Mouse (Mus musculus): ENCODE results near the gene Zfp800. TPM values are rescaled to one million over a fixed set of nuclear protein-coding genes. Genes with fewer than 3 reads are reported as not detected.

Zfp800 gene
- polyA plus RNA-seq, 1 experiment from 2014 or later = 23.3 TPM

- Histone ChIP-seq H3K4me1 (no peaks in the 10 kb centered on the region), H3K4me3 (replicated peaks) (no peak overlapping the region), H3K27me3 (no peaks in the 10 kb centered on the region), H3K27ac (replicated peaks) (no peak overlapping the region), H3K4me2 (replicated peaks) (no peak overlapping the region), H3K9me3 (replicated peaks) (no peaks in the 10 kb centered on the region), H3K36me3 (no peaks in the 10 kb centered on the region), H3K9ac (no peak overlapping the region)
- WGBS = 56% methylated on average over 6 of the region's 6 CpGs
- ATAC-seq (ENCODE audit: insufficient number of reproducible peaks, low FRiP score, low TSS enrichment, low read depth) = no peak
Measured at GRCm38 (mm10) chr6:28202833-28203232, 195.0 kb downstream of the Zfp800 start.

GRCm38 (mm10) chr6:28193901-28194300 lies 203.9 kb downstream of the Zfp800 start:
- H3K4me3 ChIP-seq (replicated peaks) = no peak overlapping the region

DNA sequence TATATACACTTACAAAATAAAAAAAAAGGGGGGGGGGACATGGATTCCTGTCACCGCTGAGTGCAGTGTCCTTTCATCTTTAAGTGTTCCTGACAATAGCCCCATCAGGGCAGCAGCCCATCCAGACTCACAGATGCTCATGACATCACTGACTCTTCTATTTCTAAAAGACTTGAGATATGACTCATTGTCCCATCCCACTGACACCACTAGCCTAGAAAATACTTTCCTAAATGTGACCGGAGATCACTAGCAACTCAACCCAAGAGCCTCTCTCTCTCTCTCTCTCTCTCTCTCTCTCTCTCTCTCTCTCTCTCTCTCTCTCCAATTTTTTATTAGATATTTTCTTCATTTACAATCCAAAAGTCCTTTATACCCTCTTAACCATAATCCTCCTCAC lies 205.9 kb downstream of the Zfp800 start:
- Histone ChIP-seq H3K4me3 (replicated peaks) (no peak overlapping the region), H3K4me2 (replicated peaks) (no peak overlapping the region), H3K36me3 (no peaks in the 10 kb centered on the region), H3K9me3 (replicated peaks) (no peaks in the 10 kb centered on the region), H3K9ac (no peak overlapping the region), H3K4me1 (no peaks in the 10 kb centered on the region), H3K27ac (replicated peaks) (no peak overlapping the region), H3K27me3 (no peaks in the 10 kb centered on the region)
- 96% methylated on average over 2 of the region's 2 CpGs for WGBS
- no peak for ATAC-seq (ENCODE audit: insufficient number of reproducible peaks, low FRiP score, low TSS enrichment, low read depth)

More at GRCm38 (mm10) chr6:28193901-28194300, 203.9 kb downstream of the Zfp800 start:
- Histone ChIP-seq H3K36me3 (no peaks in the 10 kb centered on the region), H3K4me1 (no peaks in the 10 kb centered on the region), H3K27ac (replicated peaks) (no peak overlapping the region), H3K9me3 (replicated peaks) (no peaks in the 10 kb centered on the region), H3K9ac (no peak overlapping the region), H3K4me2 (replicated peaks) (no peak overlapping the region), H3K27me3 (no peaks in the 10 kb centered on the region)
- 20% methylated on average over 2 of the region's 2 CpGs for WGBS
- ATAC-seq (ENCODE audit: insufficient number of reproducible peaks, low FRiP score, low TSS enrichment, low read depth) = no peak

Other genes with a start within 250 kb of the Zfp800 start
- gene Arf5, start 25.6 kb upstream of the Zfp800 start, polyA plus RNA-seq (2015; fragmentation: Nextera tagmentation; extraction: Ambion mirVana) = 419 and 430 TPM in 2 replicates
- not detected in 2 replicates for gene Fscn3, start 29.8 kb upstream of the Zfp800 start, polyA plus RNA-seq (2015; fragmentation: Nextera tagmentation; extraction: Ambion mirVana)
- gene Gcc1, start 30.4 kb upstream of the Zfp800 start, polyA plus RNA-seq (2015; fragmentation: Nextera tagmentation; extraction: Ambion mirVana) = 9.6 and 10.5 TPM in 2 replicates
- not detected in 2 replicates for gene Pax4, start 51.3 kb upstream of the Zfp800 start, polyA plus RNA-seq (2015; fragmentation: Nextera tagmentation; extraction: Ambion mirVana)
- 112 TPM in 2 replicates for gene Snd1, start 77.1 kb upstream of the Zfp800 start, polyA plus RNA-seq (2015; fragmentation: Nextera tagmentation; extraction: Ambion mirVana)

All from embryonic facial prominence, embryonic 15.5 days (tissue).